Mouse (Mus musculus): Measurements from ENCODE around the gene Dnmt3c. TPM values are rescaled to one million over a fixed set of nuclear protein-coding genes. Genes with fewer than 3 reads are reported as not detected.
"Not testable (repeated sequence)": the region's sequence is repeated elsewhere in the genome, so short reads cannot be mapped to it uniquely, and the experiment has no call there.

The Dnmt3c gene
- not detected for total RNA-seq (2021)
- long read RNA-seq, experiment 1 = 0 reads
- long read RNA-seq, experiment 2 = 0 reads

GRCm38 (mm10) chr2:153696352-153696751 is at the start of gene Dnmt3c:
Gene Dnmt3c, plus strand, starts transcription at chr2:153696652.
- DNase-seq (ENCODE audit: low spot score) = no peak

- DNase-seq (ENCODE audit: low spot score) = no peak
These were observed 47.6 kb upstream of the Dnmt3c start for GRCm38 (mm10) chr2:153648773-153649297.

- DNase-seq (ENCODE audit: low spot score) = peak; percentile 43
These were observed 47.0 kb upstream of the Dnmt3c start, which contains the start of gene Dnmt3b for GRCm38 (mm10) chr2:153649298-153650013. Gene Dnmt3b, plus strand, starts transcription at chr2:153649450.

DNA sequence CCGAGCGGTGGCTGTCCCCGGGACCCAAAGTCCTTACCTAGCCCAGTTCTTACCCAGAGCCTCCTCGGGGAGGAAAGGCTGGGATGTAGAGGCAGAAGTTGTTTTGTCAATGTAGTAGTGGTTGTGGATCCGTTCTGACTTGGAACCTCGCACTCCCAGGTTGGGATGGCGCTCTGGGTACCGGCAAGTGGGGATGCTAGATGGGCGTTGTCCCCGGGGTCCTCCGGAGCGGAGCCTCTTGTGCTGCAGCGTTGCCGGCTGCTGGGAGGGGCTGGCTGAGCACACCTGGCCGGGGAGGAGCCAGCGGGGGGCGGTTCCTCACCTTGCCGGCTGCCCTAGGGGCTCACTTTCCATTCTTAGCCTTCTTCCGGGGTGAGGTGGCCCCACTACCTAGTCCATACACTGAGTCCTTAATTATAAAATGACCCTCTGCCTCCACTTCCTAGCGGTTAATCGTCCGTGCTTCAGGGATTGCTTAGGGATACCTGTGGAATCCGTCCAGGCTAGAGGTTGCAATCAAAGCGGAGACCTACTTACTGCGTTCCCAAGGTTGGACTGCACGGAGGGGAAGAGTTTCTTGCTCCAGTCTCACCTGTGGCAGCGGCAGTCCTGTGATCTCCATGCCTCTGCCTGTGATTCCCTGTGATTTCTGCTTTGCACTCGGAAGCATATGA is 46.3 kb upstream of the Dnmt3c start:
- no peak for DNase-seq (ENCODE audit: low spot score)

DNA sequence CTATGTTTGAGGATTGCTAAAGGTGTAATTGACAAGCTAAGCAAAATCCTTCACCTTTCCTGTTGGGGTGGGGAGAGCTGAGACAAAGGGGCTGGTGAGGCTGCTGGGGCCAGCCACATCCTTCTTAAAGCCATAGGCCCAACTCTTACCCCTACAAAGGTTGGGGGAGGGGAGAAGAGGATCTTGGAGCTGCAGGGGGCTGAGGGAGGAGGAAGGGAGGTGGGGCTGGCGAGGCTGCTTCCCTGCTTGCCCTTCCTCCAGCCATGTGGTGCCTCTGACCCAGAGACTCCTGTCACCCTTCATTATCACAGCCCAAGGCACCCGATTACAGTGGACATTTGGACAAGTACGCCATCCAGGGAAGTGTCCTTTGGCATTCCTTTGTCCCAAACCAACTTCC is 44.8 kb upstream of the Dnmt3c start:
- no peak for DNase-seq (ENCODE audit: low spot score)

DNA sequence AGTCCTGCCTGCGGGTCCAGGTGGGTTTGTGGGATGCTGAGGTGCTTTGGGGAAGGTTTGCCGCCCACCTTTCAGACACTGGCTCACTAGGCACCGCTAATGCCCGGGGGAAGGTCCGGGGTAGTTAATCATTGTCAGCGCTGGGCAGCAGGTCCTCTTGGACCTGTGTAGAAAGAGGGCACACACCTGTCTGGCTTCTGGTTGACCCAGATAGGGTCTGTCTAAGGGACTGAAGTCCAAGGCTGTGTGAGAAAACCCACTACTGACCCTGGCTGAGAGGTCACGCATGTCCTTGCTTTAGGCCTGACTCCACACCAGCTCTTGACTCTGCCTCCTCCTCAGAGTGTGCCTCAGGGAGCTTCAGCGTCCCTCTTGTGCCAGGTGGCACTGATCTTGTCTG is 38.8 kb upstream of the Dnmt3c start:
- DNase-seq (ENCODE audit: low spot score) = not testable (repeated sequence)

GRCm38 (mm10) chr2:153660616-153661015 is 35.8 kb upstream of the Dnmt3c start:
- no peak for DNase-seq (ENCODE audit: low spot score)

GRCm38 (mm10) chr2:153665401-153665800 is 31.1 kb upstream of the Dnmt3c start:
- DNase-seq (ENCODE audit: low spot score) = no peak

- peak; percentile 37 for DNase-seq (ENCODE audit: low spot score)
These were observed 27.6 kb upstream of the Dnmt3c start for GRCm38 (mm10) chr2:153668754-153669376.

- no peak for DNase-seq (ENCODE audit: low spot score)
These were observed 26.3 kb upstream of the Dnmt3c start for GRCm38 (mm10) chr2:153670111-153670510.

DNA sequence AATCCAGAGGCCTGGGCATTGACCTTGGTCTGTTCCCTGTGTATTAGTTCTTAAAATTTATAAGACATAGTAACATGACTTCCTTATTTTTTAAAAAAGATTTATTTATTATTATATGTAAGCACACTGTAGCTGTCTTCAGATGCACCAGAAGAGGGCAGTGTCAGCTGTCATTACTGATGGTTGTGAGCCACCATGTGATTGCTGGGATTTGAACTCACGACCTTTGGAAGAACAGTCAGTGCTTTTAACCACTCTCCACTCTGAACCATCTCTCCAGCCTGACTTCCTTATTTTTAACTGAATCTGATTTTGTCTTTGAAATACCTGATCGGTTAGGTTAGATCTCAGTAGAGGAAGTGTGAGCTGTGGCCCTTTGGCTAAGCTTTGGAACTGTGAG is 23.8 kb upstream of the Dnmt3c start:
- no peak for DNase-seq (ENCODE audit: low spot score)

GRCm38 (mm10) chr2:153675364-153675763 is 21.1 kb upstream of the Dnmt3c start:
- DNase-seq (ENCODE audit: low spot score) = not testable (repeated sequence)

DNA sequence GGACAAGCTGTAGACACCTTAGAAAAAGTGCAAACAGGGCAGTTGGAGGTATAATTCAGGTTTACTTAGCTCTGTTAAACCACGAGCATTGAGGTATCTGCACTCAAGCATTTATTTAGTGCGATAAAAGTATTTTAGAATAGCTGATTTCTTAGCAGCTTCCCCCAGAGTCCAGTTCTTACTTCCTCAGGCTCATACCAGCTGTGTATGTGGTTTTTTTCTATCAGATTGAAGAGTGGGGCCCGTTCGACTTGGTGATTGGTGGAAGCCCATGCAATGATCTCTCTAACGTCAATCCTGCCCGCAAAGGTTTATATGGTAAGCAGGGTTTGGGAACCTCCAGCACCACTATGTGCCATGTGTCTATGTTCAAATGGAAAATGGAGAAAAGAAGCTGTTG is 19.5 kb upstream of the Dnmt3c start:
- no peak for DNase-seq (ENCODE audit: low spot score)

DNA sequence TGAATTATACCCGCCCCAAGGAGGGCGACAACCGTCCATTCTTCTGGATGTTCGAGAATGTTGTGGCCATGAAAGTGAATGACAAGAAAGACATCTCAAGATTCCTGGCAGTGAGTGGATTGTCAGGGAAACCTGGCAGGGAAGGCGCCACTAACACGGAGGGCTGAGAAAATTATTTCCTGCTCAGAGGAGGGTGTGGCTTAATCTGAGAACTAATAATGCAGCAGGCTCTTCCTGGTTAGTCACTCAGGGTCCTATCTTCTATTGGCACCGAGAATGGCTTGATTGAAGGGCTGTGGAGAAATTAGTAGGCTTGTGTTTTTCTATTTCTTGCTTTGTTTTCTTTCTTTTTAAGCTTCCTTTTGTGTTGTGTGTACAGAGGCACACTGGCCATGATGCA is 18.9 kb upstream of the Dnmt3c start:
- no peak for DNase-seq (ENCODE audit: low spot score)

- DNase-seq (ENCODE audit: low spot score) = no peak
These were observed 16.5 kb upstream of the Dnmt3c start for GRCm38 (mm10) chr2:153679959-153680358.

DNA sequence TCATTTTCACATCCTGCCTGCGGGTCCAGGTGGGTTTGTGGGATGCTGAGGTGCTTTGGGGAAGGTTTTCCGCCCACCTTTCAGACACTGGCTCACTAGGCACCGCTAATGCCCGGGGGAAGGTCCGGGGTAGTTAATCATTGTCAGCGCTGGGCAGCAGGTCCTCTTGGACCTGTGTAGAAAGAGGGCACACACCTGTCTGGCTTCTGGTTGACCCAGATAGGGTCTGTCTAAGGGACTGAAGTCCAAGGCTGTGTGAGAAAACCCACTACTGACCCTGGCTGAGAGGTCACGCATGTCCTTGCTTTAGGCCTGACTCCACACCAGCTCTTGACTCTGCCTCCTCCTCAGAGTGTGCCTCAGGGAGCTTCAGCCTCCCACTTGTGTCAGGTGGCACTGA is 3.0 kb upstream of the Dnmt3c start:
- DNase-seq (ENCODE audit: low spot score) = not testable (repeated sequence)

DNA sequence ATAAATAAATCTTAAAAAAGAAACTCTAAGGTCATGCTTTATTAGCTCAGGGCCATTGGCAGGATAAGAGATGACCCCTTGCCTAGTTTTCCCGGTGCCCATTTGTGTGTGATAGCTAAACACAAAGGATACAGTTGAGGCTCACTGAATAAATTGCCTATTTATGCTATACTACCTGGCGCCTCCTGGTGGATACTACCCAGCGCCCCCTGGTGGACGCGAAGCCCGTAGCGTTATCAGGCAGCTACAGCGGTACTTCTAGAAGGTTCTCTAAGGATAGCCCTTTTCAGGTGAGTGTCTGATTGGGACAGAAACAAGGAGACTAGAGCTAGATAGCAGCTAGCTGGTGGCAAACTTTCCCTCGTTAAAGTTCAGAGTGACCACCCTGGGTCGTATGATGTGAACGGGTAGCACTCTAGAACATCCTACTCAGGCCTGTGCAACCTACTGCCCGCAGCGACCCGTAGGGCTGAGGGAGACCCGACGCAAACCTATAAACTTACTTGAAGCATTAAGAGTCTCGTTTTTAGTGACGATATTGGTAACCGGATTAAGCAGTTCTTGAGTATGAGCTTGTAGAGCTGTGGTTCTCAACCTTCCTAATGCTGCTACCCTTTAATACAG is 1.9 kb upstream of the Dnmt3c start:
- DNase-seq (ENCODE audit: low spot score) = peak; percentile 20

DNA sequence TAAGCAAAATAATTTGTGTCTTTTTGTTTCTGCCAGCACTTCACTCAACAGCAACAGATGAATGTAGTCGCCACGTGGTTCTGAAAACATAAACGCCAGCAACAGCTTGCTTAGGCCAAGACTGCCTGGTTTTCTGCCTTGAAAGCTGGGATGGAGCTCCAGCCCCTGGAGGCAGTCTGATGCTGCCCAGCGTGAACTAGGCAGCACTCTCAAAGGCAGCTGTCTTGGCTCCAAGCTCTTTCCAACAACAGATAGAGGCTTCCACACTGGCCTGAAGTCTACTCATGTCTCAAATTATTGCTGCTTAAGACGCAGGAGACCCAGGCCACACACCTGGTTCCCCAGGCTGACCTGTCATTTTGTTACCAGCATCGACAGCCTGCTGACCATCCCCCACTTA is 6.9 kb downstream of the Dnmt3c start:
- DNase-seq (ENCODE audit: low spot score) = no peak

DNA sequence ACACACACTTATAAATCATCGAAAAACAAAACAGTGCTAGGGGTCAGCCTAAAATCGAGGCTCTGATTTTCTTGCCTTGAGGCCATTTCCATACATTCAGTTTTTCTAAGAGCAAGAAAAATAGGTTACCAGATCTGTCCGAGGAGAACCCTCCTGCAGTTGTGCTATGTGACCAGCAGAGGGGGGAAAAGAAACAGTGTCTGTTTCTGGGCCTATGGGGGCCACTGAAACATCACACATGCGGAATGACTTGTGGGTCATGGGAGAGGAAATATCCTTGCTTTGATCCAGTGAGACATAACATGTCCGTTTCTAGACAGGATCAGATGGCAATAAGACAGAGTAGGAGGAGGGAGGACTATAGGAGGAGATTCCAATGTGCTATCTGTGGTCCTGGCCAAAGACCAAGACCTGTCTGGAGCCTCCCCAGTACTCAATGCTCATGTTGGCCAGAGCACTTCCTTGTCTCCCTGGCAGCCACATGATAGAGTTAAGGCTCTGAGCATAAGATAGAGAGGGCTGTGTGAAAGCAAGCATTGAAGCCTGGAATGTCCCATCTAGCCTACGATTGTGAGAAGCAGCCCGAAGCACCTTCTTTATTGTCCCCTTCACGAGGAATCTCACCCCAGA is 14.4 kb downstream of the Dnmt3c start:
- DNase-seq (ENCODE audit: low spot score) = no peak

DNA sequence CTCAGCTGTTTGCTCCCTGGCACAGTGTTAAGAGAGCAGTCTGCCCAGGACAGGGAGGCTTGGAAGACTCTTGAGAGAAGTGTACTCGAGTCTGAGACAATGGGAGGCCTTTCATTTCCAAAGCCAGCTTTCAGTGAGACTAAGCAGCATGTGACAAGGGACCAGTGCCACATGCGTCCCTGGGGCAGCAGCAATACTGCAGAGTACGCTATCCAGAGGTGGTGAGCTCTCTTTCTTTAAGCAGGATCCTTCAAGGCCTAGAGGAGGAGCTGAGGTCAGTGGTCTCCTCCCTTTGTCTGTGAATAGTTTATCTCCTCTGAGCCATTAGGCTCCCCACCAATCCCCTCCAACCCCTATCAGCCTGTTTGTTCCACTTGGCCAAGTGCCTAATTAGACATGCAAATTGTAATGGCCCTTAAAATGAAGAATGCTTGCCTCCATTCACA is 16.2 kb downstream of the Dnmt3c start:
- no peak for DNase-seq (ENCODE audit: low spot score)

- no peak for DNase-seq (ENCODE audit: low spot score)
These were observed 16.8 kb downstream of the Dnmt3c start for GRCm38 (mm10) chr2:153713227-153713626.
